Mouse (Mus musculus) heart, embryonic 14.5 days (tissue): Measurements from ENCODE around the gene Exosc1. TPM values are rescaled to one million over a fixed set of nuclear protein-coding genes. Genes with fewer than 3 reads are reported as not detected.

Source experiments
- polyA plus RNA-seq: library from polyadenylated mRNA; unstranded; fragments of >200 nt; fragmentation: Nextera tagmentation; extraction: Ambion mirVana; gene quantifications from 2 replicates; pipeline ENCODE4 v1.2.1, GENCODE M21; 2014

Gene Exosc1
- polyA plus RNA-seq, 1 experiment from 2014 or later: 42.0 TPM

Other genes starting within 250 kb of the Exosc1 start
- not detected in 2 replicates for gene Slit1, start 189.8 kb downstream of the Exosc1 start, polyA plus RNA-seq
- 13.9 and 14.2 TPM in 2 replicates for gene Arhgap19, start 131.4 kb downstream of the Exosc1 start, polyA plus RNA-seq
- gene Frat1, start 103.5 kb downstream of the Exosc1 start, polyA plus RNA-seq: 2.4 and 2.6 TPM in 2 replicates
- 1.2 and 2.0 TPM in 2 replicates for gene Frat2, start 85.3 kb downstream of the Exosc1 start, polyA plus RNA-seq
- 5.8 and 6.4 TPM in 2 replicates for gene Rrp12, start 37.2 kb downstream of the Exosc1 start, polyA plus RNA-seq
- gene Pgam1, start 21.5 kb downstream of the Exosc1 start, polyA plus RNA-seq: 787 and 805 TPM in 2 replicates
- gene Zdhhc16, start 57 bp upstream of the Exosc1 start, polyA plus RNA-seq: 42.3 and 47.8 TPM in 2 replicates
- 24.4 and 28.3 TPM in 2 replicates for gene Mms19, start 47.7 kb upstream of the Exosc1 start, polyA plus RNA-seq
- 11.8 and 13.2 TPM in 2 replicates for gene Ubtd1, start 48.3 kb upstream of the Exosc1 start, polyA plus RNA-seq
- not detected in 2 replicates for gene Ankrd2, start 102.6 kb upstream of the Exosc1 start, polyA plus RNA-seq
- 0.74 and 0.76 TPM in 2 replicates for gene Hoga1, start 112.2 kb upstream of the Exosc1 start, polyA plus RNA-seq
- not detected in 2 replicates for gene 4933411K16Rik, start 118.8 kb upstream of the Exosc1 start, polyA plus RNA-seq
- gene Morn4, start 152.9 kb upstream of the Exosc1 start, polyA plus RNA-seq: 14.0 and 15.6 TPM in 2 replicates
- 19.2 and 20.2 TPM in 2 replicates for gene Pi4k2a, start 157.0 kb upstream of the Exosc1 start, polyA plus RNA-seq
- 36.0 and 38.2 TPM in 2 replicates for gene Avpi1, start 195.6 kb upstream of the Exosc1 start, polyA plus RNA-seq
- gene Marveld1, start 214.0 kb upstream of the Exosc1 start, polyA plus RNA-seq: 17.8 and 25.0 TPM in 2 replicates
- 14.7 and 15.7 TPM in 2 replicates for gene Zfyve27, start 230.5 kb upstream of the Exosc1 start, polyA plus RNA-seq